Mouse (Mus musculus): ENCODE results near the gene Ptprn.
"Not testable (repeated sequence)": the region's sequence is repeated elsewhere in the genome, so short reads cannot be mapped to it uniquely, and the experiment has no call there.

The Ptprn gene

DNA sequence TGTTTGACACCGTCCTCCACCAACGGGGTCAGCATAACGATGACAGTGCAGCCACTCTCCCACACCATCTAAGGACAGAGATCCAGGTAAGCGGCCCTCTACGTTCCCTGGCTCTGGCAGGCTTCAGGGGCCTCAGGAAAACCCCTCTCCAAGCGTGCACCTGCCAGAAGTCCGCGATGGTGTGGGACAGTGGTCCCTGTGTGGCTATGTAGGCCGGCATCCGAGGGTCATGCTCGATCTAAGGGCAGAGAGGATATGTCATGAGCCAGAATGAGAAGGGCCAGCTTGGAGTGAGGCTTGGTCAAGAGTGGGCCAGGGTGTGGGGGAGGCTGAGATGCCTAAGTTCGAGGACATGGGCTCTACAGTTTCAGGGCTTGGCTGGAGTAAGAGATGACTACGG lies 12.0 kb downstream of the Ptprn start:
- DNase-seq (ENCODE audit: low spot score), result no peak

DNA sequence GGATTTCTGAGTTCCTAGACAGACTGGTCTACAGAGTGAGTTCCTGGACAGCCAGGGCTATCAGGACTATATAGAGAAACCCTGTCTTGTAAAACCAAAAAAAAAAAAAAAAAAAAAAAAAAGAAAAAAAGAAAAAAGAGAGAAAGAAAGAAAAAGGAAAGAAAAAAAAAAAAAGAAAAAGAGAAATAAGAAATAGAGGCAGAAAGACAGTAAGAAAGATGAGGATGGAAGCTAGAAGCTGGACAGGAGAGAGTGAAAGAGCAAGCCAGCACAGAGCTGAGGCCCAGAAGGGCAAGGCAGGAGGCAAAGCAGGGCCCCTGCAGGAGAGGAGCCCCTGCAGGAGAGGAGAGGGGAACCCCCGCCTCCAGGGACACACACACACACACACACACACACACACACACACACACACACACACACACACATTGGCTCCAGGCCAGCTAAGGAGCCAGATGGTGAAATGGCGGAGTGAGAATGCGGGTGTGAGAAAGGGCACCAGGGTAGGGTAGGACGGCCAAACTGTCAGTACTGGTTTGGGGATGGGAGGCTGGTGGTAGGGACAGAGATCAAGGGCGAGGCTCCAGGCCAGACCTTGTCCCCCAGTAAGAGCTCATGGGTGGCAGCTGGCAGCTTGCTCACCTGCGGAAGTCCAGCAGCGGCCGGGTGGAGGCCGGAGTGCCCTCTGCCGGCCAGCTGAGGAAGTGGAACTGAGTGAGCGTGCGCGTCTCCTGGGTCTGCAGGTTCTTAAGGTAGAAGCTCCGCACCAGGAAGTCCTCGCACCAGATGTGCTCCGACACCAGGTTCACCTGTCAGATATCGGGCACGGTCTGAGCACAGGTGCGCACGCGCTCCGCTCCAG lies 13.0 kb downstream of the Ptprn start:
- peak; percentile 89 for DNase-seq (ENCODE audit: low spot score)

DNA sequence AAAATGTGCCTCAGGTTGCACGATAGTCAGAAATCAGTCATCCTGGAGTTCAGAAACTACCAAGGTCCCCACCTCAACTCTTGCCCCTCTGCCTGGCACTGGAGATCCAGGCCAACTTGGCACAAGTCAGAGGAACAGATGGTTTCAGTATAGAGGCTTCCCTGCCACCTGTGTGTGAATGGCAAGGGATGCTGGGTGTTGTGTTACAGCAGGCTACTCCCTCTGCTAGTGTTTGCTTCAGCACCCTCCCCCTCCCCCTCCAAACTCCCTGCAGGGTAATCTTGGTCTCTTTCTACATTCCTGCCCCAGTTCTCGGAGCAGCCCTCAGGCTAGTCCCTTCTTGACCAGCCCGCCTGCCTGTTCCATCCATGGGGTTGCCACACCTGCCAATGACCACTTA lies 13.8 kb downstream of the Ptprn start:
- no peak for DNase-seq (ENCODE audit: low spot score)

DNA sequence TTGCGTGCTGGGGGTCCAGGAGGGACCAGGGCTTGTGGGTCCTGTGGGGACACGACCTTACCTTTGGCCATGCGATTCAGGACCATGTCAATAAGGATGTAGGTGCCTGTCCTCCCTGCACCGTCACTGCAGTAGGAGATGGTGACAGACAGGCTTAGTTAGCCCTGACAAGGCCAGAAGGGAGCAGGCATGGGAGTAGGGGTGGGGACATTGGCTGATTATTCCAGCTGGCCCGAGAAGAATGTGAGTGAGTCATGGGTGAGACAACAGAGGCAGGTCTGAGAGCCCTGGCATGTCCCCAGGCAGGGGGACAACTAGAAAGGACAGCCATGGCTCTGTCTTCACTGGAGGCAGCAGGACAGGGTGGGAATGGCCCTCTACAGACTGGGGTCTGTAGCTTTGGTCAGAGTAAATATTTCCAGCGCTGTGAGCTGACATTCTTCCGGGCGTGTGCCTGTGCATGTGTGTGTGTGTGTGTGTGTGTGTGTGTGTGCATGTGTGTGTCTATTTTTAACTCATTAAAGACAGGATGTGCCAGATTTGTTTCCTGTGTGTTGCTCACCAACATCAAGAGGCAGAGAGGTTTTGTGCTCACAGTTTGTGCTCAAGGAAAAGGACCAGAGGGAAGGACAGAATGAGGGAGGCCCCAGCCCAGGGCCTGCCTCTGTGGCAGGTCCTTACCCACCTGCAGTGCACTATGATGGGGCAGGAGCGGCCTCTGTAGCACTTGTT lies 16.1 kb downstream of the Ptprn start:
- DNase-seq (ENCODE audit: low spot score), result peak; percentile 66

DNA sequence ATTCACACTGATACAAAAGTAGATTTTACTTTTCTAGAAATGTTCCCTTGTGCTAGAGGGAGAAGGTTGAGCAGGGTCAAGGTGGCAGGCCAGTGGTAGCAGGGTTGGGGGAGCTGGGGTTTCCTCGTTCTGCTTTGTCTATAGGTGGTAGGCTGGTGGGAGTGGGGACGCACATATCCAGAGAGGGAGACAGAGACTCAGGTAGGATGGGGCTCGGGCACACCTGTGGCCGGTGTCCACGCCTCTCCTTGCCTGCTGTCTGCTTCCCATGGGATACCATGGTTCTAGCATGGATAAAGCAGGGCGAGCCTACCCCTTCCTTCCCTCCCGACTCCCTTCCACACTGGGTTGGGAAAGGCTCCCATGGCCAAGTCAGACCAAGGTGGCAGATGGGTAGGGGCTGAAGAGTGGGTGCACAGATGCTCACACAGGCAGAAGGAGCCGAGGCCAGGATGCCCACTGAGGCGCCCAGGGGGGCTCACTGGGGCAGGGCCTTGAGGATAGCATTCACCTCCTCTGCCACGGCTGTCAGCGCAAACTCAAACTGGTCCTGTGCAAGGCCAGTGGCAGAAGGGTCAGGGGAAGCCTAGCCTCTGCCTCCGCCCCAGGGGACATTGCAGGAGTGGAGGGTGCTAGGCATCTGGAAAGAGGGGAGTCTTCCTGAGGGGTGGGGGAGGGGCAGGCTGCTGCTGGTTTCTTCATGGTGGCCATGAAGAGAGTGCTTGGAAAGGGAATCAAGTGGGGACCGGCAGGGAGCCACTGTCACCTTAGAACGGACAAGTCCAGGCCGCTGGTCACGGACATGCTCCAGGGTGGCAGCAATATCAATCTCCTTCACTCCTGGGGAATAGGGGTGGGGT lies 17.0 kb downstream of the Ptprn start:
- DNase-seq (ENCODE audit: low spot score), result no peak

DNA sequence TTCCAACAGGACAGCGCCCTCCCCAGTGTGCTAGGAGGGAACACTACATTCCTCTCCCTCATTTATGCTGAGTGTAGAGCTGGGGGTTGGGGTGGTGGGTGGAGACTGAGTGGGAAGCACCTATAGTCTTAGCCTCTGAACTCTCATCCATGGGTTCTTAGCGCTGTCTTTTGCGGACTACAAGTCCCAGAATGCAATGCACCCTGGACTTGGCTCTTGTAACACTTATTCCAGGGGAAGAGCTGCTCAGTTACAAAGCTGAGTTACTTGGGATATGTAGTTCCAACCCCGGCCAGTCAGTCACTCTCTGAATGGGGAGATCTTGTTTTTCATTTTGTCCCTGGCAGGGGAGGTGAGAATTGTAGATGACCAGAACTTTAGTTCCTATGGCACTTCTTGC lies 19.5 kb downstream of the Ptprn start:
- peak; percentile 45 for DNase-seq (ENCODE audit: low spot score)

DNA sequence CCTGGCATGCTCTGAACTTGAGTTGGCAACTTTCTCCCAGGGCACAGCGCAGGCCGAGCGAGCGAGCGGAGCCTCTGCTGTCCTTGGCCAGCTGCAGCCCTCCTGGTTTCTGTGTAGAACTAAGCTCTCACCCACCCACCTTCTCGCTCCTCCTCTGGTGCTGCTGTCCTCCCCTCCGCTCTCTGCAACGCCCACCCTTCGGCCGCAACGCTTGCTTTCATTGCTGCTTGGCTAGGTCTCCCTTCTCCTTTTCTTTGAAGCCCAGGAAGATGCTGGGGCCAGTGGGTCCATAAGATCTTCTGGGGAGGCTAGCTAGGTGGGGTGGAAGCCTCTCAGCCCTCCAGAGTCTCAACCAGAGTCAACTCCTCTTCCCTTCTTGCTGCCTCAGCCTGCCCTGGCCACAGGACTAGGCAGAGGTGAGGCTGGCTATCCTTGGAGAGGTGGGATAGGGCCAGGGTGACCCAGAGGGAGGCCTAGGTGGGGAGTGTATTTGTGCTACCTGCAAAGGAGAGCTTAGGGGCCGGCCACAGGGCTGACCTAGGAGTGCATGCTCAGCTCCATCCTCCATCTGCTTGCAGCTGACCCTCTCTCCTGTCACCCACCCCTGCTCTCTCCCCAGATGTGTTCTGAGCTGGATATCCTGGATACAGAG lies 20.0 kb downstream of the Ptprn start:
- no peak for DNase-seq (ENCODE audit: low spot score)

DNA sequence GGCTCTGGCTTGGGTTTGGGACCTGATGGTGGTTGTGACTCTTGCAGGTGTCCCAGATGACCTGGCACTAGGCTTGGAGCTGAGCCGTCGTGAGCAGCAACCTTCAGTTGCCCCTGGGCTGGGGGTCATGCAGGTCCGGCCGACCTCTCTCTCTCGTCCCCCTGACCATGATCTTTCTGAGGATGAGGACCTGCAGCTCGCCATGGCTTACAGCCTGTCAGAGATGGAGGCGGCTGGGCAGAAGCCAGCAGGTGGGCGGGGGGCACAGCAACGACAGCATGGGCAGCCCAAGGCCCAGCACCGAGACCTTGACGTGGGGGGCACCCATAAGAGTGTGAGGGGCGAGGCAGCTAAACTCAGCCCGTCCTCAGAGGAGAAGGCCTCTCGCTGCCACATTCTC lies 20.9 kb downstream of the Ptprn start:
- DNase-seq (ENCODE audit: low spot score), result no peak

DNA sequence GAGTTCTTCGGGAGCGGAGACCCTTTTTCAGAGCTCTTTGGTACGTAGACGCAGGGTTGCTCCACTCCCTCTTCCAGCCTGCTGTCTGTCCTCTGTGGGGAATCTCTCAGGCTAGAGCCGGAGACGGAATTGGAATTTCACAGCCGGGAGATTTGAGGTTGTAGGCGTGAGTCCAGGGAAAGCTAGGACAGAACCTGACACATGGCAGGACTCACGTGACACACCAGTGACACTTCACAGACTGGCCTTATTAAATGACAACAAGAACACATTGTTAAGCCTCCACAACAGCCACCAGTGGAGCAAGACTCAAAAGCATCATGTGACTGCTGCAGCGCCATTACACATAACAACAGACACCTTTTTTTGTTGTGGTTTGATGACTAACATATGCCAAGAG lies 24.7 kb downstream of the Ptprn start:
- no peak for DNase-seq (ENCODE audit: low spot score)

DNA sequence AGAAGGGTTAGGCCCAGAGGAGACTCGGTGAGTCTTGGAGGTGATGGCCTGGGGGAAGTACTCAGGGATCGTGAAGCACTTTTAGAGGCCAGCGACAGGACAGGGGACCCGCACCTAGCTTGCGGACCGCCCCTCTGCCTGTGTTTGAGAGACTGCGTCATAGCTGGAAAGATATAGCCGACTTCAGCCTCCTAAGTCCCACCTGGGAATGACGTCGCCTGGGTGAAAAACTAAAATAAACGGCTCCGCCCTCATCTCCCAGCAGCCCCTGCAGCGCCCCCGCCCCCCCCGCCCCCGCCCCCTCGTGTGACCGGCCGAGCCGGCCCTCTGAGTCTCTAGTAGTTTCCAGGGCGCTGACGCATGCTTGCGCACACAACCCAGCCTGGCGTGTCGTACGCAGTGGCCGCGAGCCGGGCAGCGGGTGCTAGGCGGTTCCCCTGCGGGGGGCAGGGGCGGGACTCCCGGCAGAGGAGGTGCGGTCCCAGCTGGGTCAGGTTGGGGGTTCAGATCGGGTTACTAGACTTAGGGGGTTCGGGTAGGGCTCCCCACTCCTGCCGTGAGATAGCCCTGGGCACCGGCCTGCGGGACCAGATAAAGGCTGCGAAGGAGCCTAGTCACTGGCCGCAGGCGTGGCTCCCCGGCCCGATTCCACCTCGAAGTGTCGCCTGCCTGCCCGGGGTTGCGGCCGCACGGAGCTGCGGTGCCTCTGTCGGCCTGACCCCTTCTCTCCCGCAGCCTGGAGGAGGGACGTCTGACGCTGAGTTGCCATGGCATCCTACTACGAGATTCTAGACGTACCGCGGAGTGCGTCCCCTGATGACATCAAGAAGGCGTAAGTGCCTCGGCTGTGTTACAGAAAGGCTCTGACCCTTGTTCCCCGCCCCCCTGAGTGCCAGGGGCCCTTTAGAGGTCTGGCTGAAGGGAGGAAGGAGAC lies 27.9 kb downstream of the Ptprn start, which contains the start of gene Dnajb2:
Gene Dnajb2 (plus strand): TSS at position 290 of the 934 bp plus-strand sequence.
- peak; percentile 92 for DNase-seq (ENCODE audit: low spot score)

DNA sequence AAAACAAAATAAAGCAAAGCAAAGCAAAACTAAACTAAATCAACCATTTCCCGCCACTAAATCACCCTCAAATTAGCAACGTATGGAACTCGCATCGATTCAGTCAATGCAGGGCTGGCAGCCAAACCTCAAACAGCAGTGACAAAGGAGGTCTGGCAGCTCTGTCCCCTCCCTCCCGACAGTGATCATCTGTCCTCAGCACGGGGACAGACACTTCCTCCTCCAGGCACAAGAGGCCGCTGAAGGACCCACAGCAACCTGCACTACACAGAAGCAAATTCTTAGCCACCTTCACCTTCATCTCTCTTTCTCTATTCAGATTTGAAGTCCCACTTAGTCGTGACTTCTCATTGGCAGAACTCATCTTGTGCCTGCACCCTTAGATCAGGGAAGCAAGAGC lies 29.7 kb downstream of the Ptprn start:
- DNase-seq (ENCODE audit: low spot score), result peak; percentile 80

DNA sequence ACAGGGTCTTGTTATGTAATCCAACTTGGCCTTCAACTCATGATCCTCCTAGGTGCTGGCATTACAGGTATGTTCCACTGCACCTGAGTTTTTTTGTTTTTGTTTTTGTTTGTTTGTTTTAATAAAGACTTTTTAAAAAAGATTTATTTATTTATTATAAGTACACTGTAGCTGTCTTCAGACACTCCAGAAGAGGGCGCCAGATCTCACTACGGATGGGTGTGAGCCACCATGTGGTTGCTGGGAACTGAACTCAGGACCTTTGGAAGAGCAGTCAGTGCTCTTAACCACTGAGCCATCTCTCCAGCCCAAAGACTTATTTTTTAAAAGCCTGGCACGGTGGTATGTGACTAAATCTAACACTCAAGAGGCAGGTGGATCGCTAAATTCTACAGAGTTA lies 31.8 kb downstream of the Ptprn start:
- not testable (repeated sequence) for DNase-seq (ENCODE audit: low spot score)

DNA sequence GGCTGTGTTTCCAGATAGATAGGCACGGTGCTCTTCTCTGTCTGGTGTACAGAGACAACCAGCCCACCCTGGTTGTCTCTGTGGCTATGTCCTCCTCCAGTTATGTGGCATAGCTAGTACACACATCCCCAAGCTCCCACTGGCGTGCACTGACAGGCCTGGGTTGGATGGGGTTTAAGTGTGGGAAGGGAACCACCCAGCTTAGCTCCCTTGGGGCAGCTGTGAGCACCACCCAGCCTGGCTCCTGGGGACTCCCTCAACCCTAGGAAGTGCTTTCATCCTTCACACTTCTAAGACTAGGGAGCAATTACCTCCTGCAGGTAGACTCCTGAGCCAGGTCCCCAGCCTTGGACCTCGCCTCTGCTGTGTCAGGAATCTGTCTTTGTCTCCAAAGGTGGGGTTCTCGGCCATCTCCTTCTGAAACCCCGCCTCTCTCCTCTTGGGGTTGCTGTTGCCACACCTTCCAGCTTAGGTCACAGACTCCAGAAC lies 32.6 kb downstream of the Ptprn start, which contains the start of gene A630095N17Rik:
Gene A630095N17Rik (minus strand): TSS at position 439 of the 489 bp plus-strand sequence.
- no peak for DNase-seq (ENCODE audit: low spot score)

DNA sequence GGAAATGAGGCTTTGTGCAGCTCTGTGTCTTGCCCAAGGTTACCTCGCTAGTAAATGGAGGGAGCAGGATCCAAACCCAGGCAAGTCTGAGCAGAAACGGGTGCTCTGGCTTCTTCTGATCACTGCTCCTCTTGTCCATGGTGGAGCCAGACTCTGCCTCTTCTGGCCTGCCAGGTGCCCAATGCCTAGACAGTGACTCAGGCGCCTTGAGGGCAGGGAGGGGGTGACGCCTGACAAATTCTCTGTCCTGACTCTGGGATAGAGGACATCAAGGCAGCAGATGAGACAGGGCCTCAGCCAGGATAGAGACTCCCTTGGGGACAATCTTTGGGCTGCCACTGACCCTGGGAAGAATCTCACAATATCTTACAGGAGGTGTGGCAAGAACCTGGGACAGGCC lies 33.1 kb downstream of the Ptprn start:
- no peak for DNase-seq (ENCODE audit: low spot score)

DNA sequence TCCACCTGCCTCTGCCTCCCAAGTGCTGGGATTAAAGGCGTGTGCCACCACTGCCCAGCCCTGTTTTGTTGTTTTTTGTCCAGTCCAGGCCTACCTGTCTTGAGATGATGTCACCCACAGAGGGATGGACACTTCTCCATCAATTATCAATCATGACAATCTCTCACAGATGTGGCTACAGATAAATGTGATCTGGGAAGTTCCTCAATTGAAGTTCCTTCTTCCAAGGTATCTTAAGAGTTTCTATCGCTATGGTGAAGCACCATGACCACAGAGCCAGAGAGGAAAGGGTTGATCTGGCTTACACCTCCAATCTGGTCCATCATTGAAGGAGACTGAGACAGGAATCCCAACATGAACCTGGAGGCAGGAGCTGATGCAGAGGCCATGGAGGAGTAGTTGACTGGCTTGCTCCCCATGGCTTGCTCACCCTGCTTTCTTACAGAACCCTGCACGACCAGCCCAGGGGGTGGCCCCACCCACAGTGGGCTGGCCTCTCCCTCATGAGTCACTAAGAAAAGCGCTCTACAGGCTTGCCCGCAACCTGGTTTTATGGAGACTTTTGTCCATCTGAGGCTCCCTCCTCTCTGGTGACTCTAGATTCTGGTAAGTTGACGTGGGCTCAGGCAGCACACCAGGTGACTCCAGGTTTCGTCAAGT lies 33.8 kb downstream of the Ptprn start:
- no peak for DNase-seq (ENCODE audit: low spot score)

DNA sequence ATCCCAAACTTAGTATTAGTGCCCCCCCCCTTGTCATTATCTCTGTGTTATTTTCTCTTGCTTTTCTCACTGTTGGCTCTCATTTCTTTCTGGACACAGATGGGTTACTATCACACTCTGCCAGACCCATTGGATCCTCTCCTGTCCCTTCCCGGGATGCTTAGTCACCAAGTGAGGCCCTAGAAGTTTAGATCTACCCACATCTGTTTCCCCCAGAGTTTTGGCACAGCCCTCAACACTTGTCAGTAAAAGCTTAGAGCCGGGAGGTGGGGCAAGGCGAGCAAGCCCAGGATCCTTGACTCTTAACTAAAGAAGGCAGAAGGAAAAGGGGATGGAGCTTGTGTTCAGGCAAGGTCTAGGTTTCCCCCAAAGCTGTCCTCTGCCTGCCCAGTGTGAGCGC lies 35.1 kb downstream of the Ptprn start:
- DNase-seq (ENCODE audit: low spot score), result no peak

DNA sequence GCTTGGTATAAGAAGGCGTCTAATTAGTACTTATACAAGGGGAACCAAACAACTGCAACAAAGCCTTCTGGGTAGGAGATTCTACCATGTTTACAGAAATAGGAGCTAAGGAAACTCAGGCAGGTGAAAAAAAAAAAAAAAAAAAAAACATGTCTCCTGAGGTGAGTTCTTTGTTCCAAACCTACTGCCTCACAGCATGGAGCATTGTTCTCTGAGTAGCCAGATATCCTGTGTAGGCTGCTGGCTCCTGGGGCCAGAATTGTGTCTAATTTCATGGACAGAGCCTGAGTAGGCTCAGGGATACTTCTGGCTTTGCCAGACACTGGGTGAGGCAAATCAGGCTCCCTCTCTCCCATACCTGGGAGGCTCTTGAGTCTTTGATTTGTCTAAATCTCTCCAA lies 36.6 kb downstream of the Ptprn start:
- DNase-seq (ENCODE audit: low spot score), result no peak

DNA sequence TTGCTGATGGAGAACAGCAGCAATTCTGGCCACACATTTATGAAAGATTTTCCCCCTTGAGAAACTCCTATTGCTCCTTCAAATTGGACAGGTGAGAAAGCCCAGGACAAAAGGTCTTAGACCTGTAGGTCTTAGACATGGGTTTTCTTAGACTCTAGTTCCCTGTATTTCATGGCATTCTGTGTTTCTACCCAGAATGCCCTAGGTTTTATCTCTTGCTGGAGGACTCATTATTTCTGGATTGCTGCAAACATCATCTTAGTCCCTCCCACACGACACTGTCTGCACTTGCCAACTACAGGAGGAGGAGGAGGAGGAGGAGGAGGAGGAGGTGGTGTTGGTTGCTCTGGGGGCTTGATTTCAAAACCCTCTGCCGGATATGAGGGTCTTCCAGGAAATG lies 38.2 kb downstream of the Ptprn start:
- DNase-seq (ENCODE audit: low spot score), result no peak

DNA sequence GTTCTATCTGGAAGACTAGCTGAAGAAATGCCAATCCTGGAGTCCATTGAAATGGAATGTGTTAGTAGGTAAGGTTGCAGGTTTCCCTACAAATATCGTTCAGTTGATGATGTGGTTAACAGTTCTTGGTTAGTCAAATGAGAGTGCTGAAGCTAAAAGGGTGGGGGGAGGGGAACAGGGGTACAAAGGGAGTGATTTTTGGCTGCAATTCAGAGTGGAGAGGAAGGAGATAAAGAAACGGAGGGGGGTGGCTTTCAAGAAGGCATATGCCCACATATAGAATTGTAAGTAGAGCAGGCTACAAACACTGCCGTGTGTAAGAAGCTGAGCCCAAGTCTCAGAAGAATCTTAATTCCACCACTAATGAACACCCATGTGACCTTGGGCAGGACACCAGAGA lies 38.8 kb downstream of the Ptprn start:
- DNase-seq (ENCODE audit: low spot score), result no peak

DNA sequence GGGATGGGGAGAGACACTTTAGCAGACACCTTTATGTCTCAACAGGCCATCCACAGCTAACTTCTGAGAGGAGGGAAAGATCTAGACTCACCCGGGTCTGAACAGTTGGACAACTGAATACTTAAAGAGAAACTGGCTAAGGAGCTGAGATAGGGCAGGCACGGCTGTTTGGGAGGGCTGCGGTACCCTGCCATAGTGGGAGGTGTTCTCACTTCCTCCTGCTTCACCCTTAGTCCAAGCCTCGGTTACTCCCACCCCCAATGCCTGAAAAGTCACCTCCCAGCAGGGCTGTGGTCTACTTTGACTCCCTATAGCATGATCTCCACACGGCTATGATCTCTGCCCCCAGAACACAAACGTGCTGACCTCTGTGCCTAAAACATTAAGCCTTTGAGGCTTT lies 40.8 kb downstream of the Ptprn start:
- no peak for DNase-seq (ENCODE audit: low spot score)

Measured in lung, postnatal 25 days (tissue).